Mouse (Mus musculus) heart, embryonic 16.5 days (tissue): ENCODE data around the gene Cdk4. TPM values are rescaled to one million over a fixed set of nuclear protein-coding genes. Genes with fewer than 3 reads are reported as not detected.

Source experiments
- ATAC-seq: fragments of 200-750 bp; cut with Nextera tagmentation; replicated peaks from 2 replicates; pipeline ENCODE4 v1.8.0; 2017; ENCODE audit warnings: moderate number of reproducible peaks; ENCODE audit not compliant: insufficient read depth, low FRiP score; ENCODE audit errors: extremely low read depth
- H3K27ac ChIP-seq: fragments of 300-500 bp; sonication (generic); 2 replicates; pipeline ENCODE4 v1.5.1; 2014; ENCODE audit warnings: mild to moderate bottlenecking, low read length, control low read depth, moderate library complexity
- H3K27me3 ChIP-seq: fragments of 300-500 bp; sonication (generic); 2 replicates; pipeline ENCODE4 v1.6.1; 2014; ENCODE audit warnings: low read length, mixed read lengths; ENCODE audit not compliant: control insufficient read depth, insufficient read depth
- H3K36me3 ChIP-seq: fragments of 300-500 bp; sonication (generic); 2 replicates; pipeline ENCODE4 v1.6.1; 2014; ENCODE audit not compliant: control insufficient read depth, insufficient read depth
- H3K4me1 ChIP-seq: fragments of 300-500 bp; sonication (generic); 2 replicates; pipeline ENCODE4 v1.6.1; 2014; ENCODE audit warnings: low read length, mixed read lengths; ENCODE audit not compliant: control insufficient read depth, insufficient read depth
- H3K4me2 ChIP-seq: fragments of 300-500 bp; sonication (generic); 2 replicates; pipeline ENCODE4 v1.6.1; 2014; ENCODE audit warnings: low read depth, mild to moderate bottlenecking, control low read depth, low read length
- H3K4me3 ChIP-seq: fragments of 300-500 bp; sonication (generic); 2 replicates; pipeline ENCODE4 v1.5.1; 2014; ENCODE audit warnings: mild to moderate bottlenecking, control low read depth, low read length
- H3K9ac ChIP-seq: fragments of 300-500 bp; sonication (generic); 2 replicates; pipeline ENCODE4 v1.6.1; 2014; ENCODE audit warnings: low read length, control low read depth
- H3K9me3 ChIP-seq: fragments of 300-500 bp; sonication (generic); replicated peaks from 2 replicates; pipeline ENCODE4 v1.6.1; 2016; ENCODE audit warnings: low read length; ENCODE audit not compliant: control insufficient read depth
- WGBS: fragments of 180-500 bp; shearing (Covaris S2); extraction: QIAGEN DNeasy Blood & Tissue Kit; methylation state at CpG from one replicate; pipeline ENCODE4 v1.1.7; 2014; 5-methylcytosine and 5-hydroxymethylcytosine counted together
- polyA plus RNA-seq: library from polyadenylated mRNA; unstranded; fragments of >200 nt; fragmentation: Nextera tagmentation; extraction: Ambion mirVana; gene quantifications from 2 replicates; pipeline ENCODE4 v1.2.1, GENCODE M21; 2015

Gene Cdk4
- polyA plus RNA-seq, 1 experiment from 2014 or later = 885 TPM

GRCm38 (mm10) chr10:127098514-127098913, 35.2 kb downstream of the Cdk4 start:
- no peak overlapping the region for H3K27ac ChIP-seq
- no peak overlapping the region for H3K4me3 ChIP-seq
- no peaks in the 10 kb centered on the region for H3K9me3 ChIP-seq
- no peak overlapping the region for H3K9ac ChIP-seq
- no peak for ATAC-seq
- no peak overlapping the region for H3K4me2 ChIP-seq
- H3K36me3 ChIP-seq = peaks cover 12% of the 10 kb centered on the region
- H3K4me1 ChIP-seq = peaks cover 10% of the 10 kb centered on the region
- peaks cover 4% of the 10 kb centered on the region; the same call in 1 of the 2 replicates for H3K27me3 ChIP-seq
- WGBS = 77% methylated on average over 20 of the region's 20 CpGs

GRCm38 (mm10) chr10:127099191-127099590, 35.9 kb downstream of the Cdk4 start:
- H3K27ac ChIP-seq = no peak overlapping the region
- H3K4me3 ChIP-seq = no peak overlapping the region
- H3K4me2 ChIP-seq = no peak overlapping the region
- H3K9me3 ChIP-seq = no peaks in the 10 kb centered on the region
- H3K36me3 ChIP-seq = peaks cover 12% of the 10 kb centered on the region
- no peak overlapping the region for H3K9ac ChIP-seq
- H3K4me1 ChIP-seq = peaks cover 8% of the 10 kb centered on the region
- H3K27me3 ChIP-seq = no peaks in the 10 kb centered on the region
- 85% methylated on average over 10 of the region's 10 CpGs for WGBS
- ATAC-seq = no peak

GRCm38 (mm10) chr10:127099868-127100267, 36.5 kb downstream of the Cdk4 start:
- WGBS = 89% methylated on average over 15 of the region's 15 CpGs
- no peak overlapping the region for H3K27ac ChIP-seq
- peaks cover 12% of the 10 kb centered on the region for H3K36me3 ChIP-seq
- no peaks in the 10 kb centered on the region for H3K9me3 ChIP-seq
- H3K4me2 ChIP-seq = no peak overlapping the region
- H3K27me3 ChIP-seq = no peaks in the 10 kb centered on the region
- H3K4me1 ChIP-seq = peaks cover 3% of the 10 kb centered on the region; the same call in 1 of the 2 replicates
- ATAC-seq = no peak
- H3K9ac ChIP-seq = no peak overlapping the region
- H3K4me3 ChIP-seq = no peak overlapping the region

GRCm38 (mm10) chr10:127100414-127100813, 37.1 kb downstream of the Cdk4 start:
- no peak overlapping the region for H3K4me3 ChIP-seq
- no peak overlapping the region for H3K27ac ChIP-seq
- H3K27me3 ChIP-seq = no peaks in the 10 kb centered on the region
- no peaks in the 10 kb centered on the region for H3K9me3 ChIP-seq
- H3K9ac ChIP-seq = no peak overlapping the region
- 76% methylated on average over 8 of the region's 8 CpGs for WGBS
- no peak for ATAC-seq
- H3K4me2 ChIP-seq = no peak overlapping the region
- H3K4me1 ChIP-seq = no peaks in the 10 kb centered on the region
- peaks cover 12% of the 10 kb centered on the region for H3K36me3 ChIP-seq

- H3K27me3 ChIP-seq = no peaks in the 10 kb centered on the region
- no peak overlapping the region for H3K4me3 ChIP-seq
- H3K9ac ChIP-seq = no peak overlapping the region
- 76% methylated on average over 6 of the region's 6 CpGs for WGBS
- peaks cover 9% of the 10 kb centered on the region for H3K36me3 ChIP-seq
- no peaks in the 10 kb centered on the region for H3K4me1 ChIP-seq
- H3K4me2 ChIP-seq = no peak overlapping the region
- H3K27ac ChIP-seq = no peak overlapping the region
- no peak for ATAC-seq
- no peaks in the 10 kb centered on the region for H3K9me3 ChIP-seq
Observed at GRCm38 (mm10) chr10:127101151-127101550, 37.8 kb downstream of the Cdk4 start.

GRCm38 (mm10) chr10:127103631-127104030, 40.3 kb downstream of the Cdk4 start:
- no peaks in the 10 kb centered on the region for H3K9me3 ChIP-seq
- ATAC-seq = no peak
- 68% methylated on average over 7 of the region's 7 CpGs for WGBS
- no peak overlapping the region for H3K4me2 ChIP-seq
- H3K36me3 ChIP-seq = 0 out of 2 replicates have a peak, but pooled peaks cover 4% of the 10 kb centered on the region
- no peaks in the 10 kb centered on the region for H3K27me3 ChIP-seq
- no peaks in the 10 kb centered on the region for H3K4me1 ChIP-seq
- H3K4me3 ChIP-seq = no peak overlapping the region
- no peak overlapping the region for H3K9ac ChIP-seq
- no peak overlapping the region for H3K27ac ChIP-seq

- WGBS = 80% methylated on average over 16 of the region's 16 CpGs
- Histone ChIP-seq H3K27ac (no peak overlapping the region), H3K36me3 (0 out of 2 replicates have a peak, but pooled peaks cover 5% of the 10 kb centered on the region), H3K27me3 (no peaks in the 10 kb centered on the region), H3K4me3 (no peak overlapping the region), H3K9ac (no peak overlapping the region), H3K4me1 (no peaks in the 10 kb centered on the region), H3K9me3 (no peaks in the 10 kb centered on the region), H3K4me2 (no peak overlapping the region)
- peak; percentile 37; the same call in 1 of the 2 replicates for ATAC-seq
Observed at GRCm38 (mm10) chr10:127107563-127108261, 44.4 kb downstream of the Cdk4 start.

GRCm38 (mm10) chr10:127108262-127108583, 44.9 kb downstream of the Cdk4 start:
- H3K36me3 ChIP-seq = 0 out of 2 replicates have a peak, but pooled peaks cover 5% of the 10 kb centered on the region

GRCm38 (mm10) chr10:127111001-127111887, 47.9 kb downstream of the Cdk4 start:
- no peak overlapping the region for H3K9ac ChIP-seq
- no peak for ATAC-seq
- H3K27ac ChIP-seq = no peak overlapping the region
- no peaks in the 10 kb centered on the region for H3K9me3 ChIP-seq
- H3K4me1 ChIP-seq = no peaks in the 10 kb centered on the region
- no peaks in the 10 kb centered on the region for H3K27me3 ChIP-seq
- 81% methylated on average over 15 of the region's 15 CpGs for WGBS
- H3K36me3 ChIP-seq = peaks cover 8% of the 10 kb centered on the region
- H3K4me3 ChIP-seq = no peak overlapping the region
- no peak overlapping the region for H3K4me2 ChIP-seq

More at GRCm38 (mm10) chr10:127108262-127108583, 44.9 kb downstream of the Cdk4 start:
- Histone ChIP-seq H3K27ac (no peak overlapping the region), H3K27me3 (no peaks in the 10 kb centered on the region), H3K9me3 (no peaks in the 10 kb centered on the region), H3K4me1 (no peaks in the 10 kb centered on the region), H3K4me2 (no peak overlapping the region), H3K9ac (no peak overlapping the region), H3K4me3 (no peak overlapping the region)
- ATAC-seq = no peak
- 67% methylated on average over 3 of the region's 3 CpGs for WGBS
